Mouse (Mus musculus) hindbrain, embryonic 16.5 days (tissue): Measurements from ENCODE around the gene Dscam. TPM values are rescaled to one million over a fixed set of nuclear protein-coding genes. Genes with fewer than 3 reads are reported as not detected.
"Not testable (repeated sequence)": the region's sequence is repeated elsewhere in the genome, so short reads cannot be mapped to it uniquely, and the experiment has no call there.

Experiments
- ATAC-seq: fragments of 200-750 bp; cut with Nextera tagmentation; 2 replicates; pipeline ENCODE4 v1.8.0; 2017; ENCODE audit warnings: moderate TSS enrichment, moderate library complexity
- H3K27ac ChIP-seq: fragments of 300-500 bp; sonication (generic); 2 replicates; pipeline ENCODE4 v1.5.1; 2014; ENCODE audit warnings: low read depth, mild to moderate bottlenecking, control low read depth, low read length, moderate library complexity
- H3K27me3 ChIP-seq: fragments of 300-500 bp; sonication (generic); replicated peaks from 2 replicates; pipeline ENCODE4 v1.6.1; 2014; ENCODE audit warnings: low read length; ENCODE audit not compliant: control insufficient read depth, insufficient read depth
- H3K36me3 ChIP-seq: fragments of 300-500 bp; sonication (generic); 2 replicates; pipeline ENCODE4 v1.6.1; 2014; ENCODE audit warnings: mild to moderate bottlenecking, low read length, moderate library complexity, mixed read lengths; ENCODE audit not compliant: control insufficient read depth, insufficient read depth
- H3K4me1 ChIP-seq: fragments of 300-500 bp; sonication (generic); 2 replicates; pipeline ENCODE4 v1.6.1; 2014; ENCODE audit warnings: low read depth, low read length; ENCODE audit not compliant: control insufficient read depth, insufficient read depth
- H3K4me2 ChIP-seq: fragments of 300-500 bp; sonication (generic); 2 replicates; pipeline ENCODE4 v1.6.1; 2014; ENCODE audit warnings: mild to moderate bottlenecking, low read length, control low read depth, moderate library complexity
- H3K4me3 ChIP-seq: fragments of 300-500 bp; sonication (generic); 2 replicates; pipeline ENCODE4 v1.5.1; 2014; ENCODE audit warnings: mild to moderate bottlenecking, low read length, control low read depth, moderate library complexity
- H3K9ac ChIP-seq: fragments of 300-500 bp; sonication (generic); 2 replicates; pipeline ENCODE4 v1.6.1; 2014; ENCODE audit warnings: low read depth, mild to moderate bottlenecking, control low read depth, low read length, moderate library complexity
- H3K9me3 ChIP-seq: fragments of 300-500 bp; sonication (generic); 2 replicates; pipeline ENCODE4 v1.6.1; 2014; ENCODE audit warnings: mild to moderate bottlenecking, low read length, moderate library complexity; ENCODE audit not compliant: control insufficient read depth
- WGBS: fragments of 180-500 bp; shearing (Covaris S2); extraction: QIAGEN DNeasy Blood & Tissue Kit; methylation state at CpG from one replicate; pipeline ENCODE4 v1.1.7; 2014; 5-methylcytosine and 5-hydroxymethylcytosine counted together
- polyA plus RNA-seq: library from polyadenylated mRNA; unstranded; fragments of >200 nt; fragmentation: Nextera tagmentation; extraction: Ambion mirVana; gene quantifications from 2 replicates; pipeline ENCODE4 v1.2.1, GENCODE M21; 2015

Dscam gene
- polyA plus RNA-seq, 1 experiment from 2014 or later = 13.1 TPM

- Histone ChIP-seq H3K4me3 (no peak overlapping the region), H3K9me3 (no peaks in the 10 kb centered on the region), H3K4me2 (no peak overlapping the region), H3K9ac (no peak overlapping the region), H3K36me3 (no peaks in the 10 kb centered on the region), H3K27ac (no peak overlapping the region), H3K4me1 (no peaks in the 10 kb centered on the region; the same call in 1 of the 2 replicates), H3K27me3 (no peaks in the 10 kb centered on the region)
- 47% methylated on average over 2 of the region's 2 CpGs for WGBS
- ATAC-seq = no peak
Observed at GRCm38 (mm10) chr16:96904761-96905160, 265.8 kb downstream of the Dscam start.

GRCm38 (mm10) chr16:96904359-96904758 is 266.2 kb downstream of the Dscam start:
- Histone ChIP-seq H3K4me2 (no peak overlapping the region), H3K27ac (no peak overlapping the region), H3K9ac (no peak overlapping the region), H3K4me1 (no peaks in the 10 kb centered on the region; the same call in 1 of the 2 replicates), H3K27me3 (no peaks in the 10 kb centered on the region), H3K36me3 (no peaks in the 10 kb centered on the region), H3K4me3 (no peak overlapping the region), H3K9me3 (no peaks in the 10 kb centered on the region)
- WGBS = 20% methylated on average over 2 of the region's 2 CpGs
- ATAC-seq = peak; percentile 61; the same call in 1 of the 2 replicates

- Histone ChIP-seq H3K9ac (no peak overlapping the region), H3K4me1 (no peaks in the 10 kb centered on the region; the same call in 1 of the 2 replicates), H3K36me3 (no peaks in the 10 kb centered on the region), H3K4me3 (no peak overlapping the region), H3K27me3 (no peaks in the 10 kb centered on the region), H3K27ac (no peak overlapping the region), H3K4me2 (no peak overlapping the region), H3K9me3 (no peaks in the 10 kb centered on the region)
- no peak for ATAC-seq
Observed at GRCm38 (mm10) chr16:96902596-96902995, 268.0 kb downstream of the Dscam start.

- H3K9me3 ChIP-seq = no peaks in the 10 kb centered on the region
- no peak overlapping the region for H3K27ac ChIP-seq
- H3K36me3 ChIP-seq = no peaks in the 10 kb centered on the region
- ATAC-seq = no peak
- no peak overlapping the region for H3K4me2 ChIP-seq
- H3K4me1 ChIP-seq = no peaks in the 10 kb centered on the region; the same call in 1 of the 2 replicates
- no peak overlapping the region for H3K4me3 ChIP-seq
- 82% methylated on average over 3 of the region's 3 CpGs for WGBS
- no peaks in the 10 kb centered on the region for H3K27me3 ChIP-seq
- no peak overlapping the region for H3K9ac ChIP-seq
Observed at GRCm38 (mm10) chr16:96901234-96902014, 269.1 kb downstream of the Dscam start.

GRCm38 (mm10) chr16:96899329-96899728 is 271.2 kb downstream of the Dscam start:
- Histone ChIP-seq H3K27me3 (no peaks in the 10 kb centered on the region), H3K4me2 (no peak overlapping the region), H3K9ac (no peak overlapping the region), H3K4me1 (no peaks in the 10 kb centered on the region; the same call in 1 of the 2 replicates), H3K36me3 (no peaks in the 10 kb centered on the region), H3K9me3 (no peaks in the 10 kb centered on the region), H3K4me3 (no peak overlapping the region), H3K27ac (no peak overlapping the region)
- no peak for ATAC-seq

GRCm38 (mm10) chr16:96896510-96897133 is 273.9 kb downstream of the Dscam start:
- Histone ChIP-seq H3K9ac (no peak overlapping the region), H3K36me3 (no peaks in the 10 kb centered on the region), H3K9me3 (no peaks in the 10 kb centered on the region), H3K4me1 (no peaks in the 10 kb centered on the region), H3K27ac (no peak overlapping the region), H3K4me3 (no peak overlapping the region), H3K4me2 (no peak overlapping the region), H3K27me3 (no peaks in the 10 kb centered on the region)
- ATAC-seq = no peak
- WGBS = 54% methylated on average over 10 of the region's 10 CpGs

- Histone ChIP-seq H3K4me1 (no peaks in the 10 kb centered on the region; the same call in 1 of the 2 replicates), H3K36me3 (no peaks in the 10 kb centered on the region), H3K4me2 (no peak overlapping the region), H3K4me3 (no peak overlapping the region), H3K27ac (no peak overlapping the region), H3K27me3 (no peaks in the 10 kb centered on the region), H3K9ac (no peak overlapping the region), H3K9me3 (no peaks in the 10 kb centered on the region)
- 62% methylated on average over 1 of the region's 1 CpGs for WGBS
- no peak for ATAC-seq
Observed at GRCm38 (mm10) chr16:96888036-96888435, 282.5 kb downstream of the Dscam start.

- Histone ChIP-seq H3K36me3 (no peaks in the 10 kb centered on the region), H3K27me3 (no peaks in the 10 kb centered on the region), H3K9ac (no peak overlapping the region), H3K4me3 (no peak overlapping the region), H3K9me3 (no peaks in the 10 kb centered on the region), H3K27ac (no peak overlapping the region), H3K4me1 (no peaks in the 10 kb centered on the region; the same call in 1 of the 2 replicates), H3K4me2 (no peak overlapping the region)
- 64% methylated on average over 2 of the region's 2 CpGs for WGBS
- ATAC-seq = no peak
Observed at GRCm38 (mm10) chr16:96885817-96886216, 284.7 kb downstream of the Dscam start.

GRCm38 (mm10) chr16:96884590-96884989 is 286.0 kb downstream of the Dscam start:
- not testable (repeated sequence) for H3K9ac ChIP-seq, H3K9me3 ChIP-seq, H3K4me1 ChIP-seq, H3K27ac ChIP-seq, ATAC-seq, H3K27me3 ChIP-seq, H3K36me3 ChIP-seq, H3K4me3 ChIP-seq, H3K4me2 ChIP-seq
- 88% methylated on average over 2 of the region's 3 CpGs for WGBS
